Mouse (Mus musculus) NIH3T3 (cell line): Measurements from ENCODE around the gene Fcgrt.
"Not testable (repeated sequence)": the region's sequence is repeated elsewhere in the genome, so short reads cannot be mapped to it uniquely, and the experiment has no call there.

Experiments used
- DNase-seq: peaks from one replicate; pipeline ENCODE4 v3.0.0-alpha.2; 2012; ENCODE audit warnings: low read depth

Fcgrt gene

DNA sequence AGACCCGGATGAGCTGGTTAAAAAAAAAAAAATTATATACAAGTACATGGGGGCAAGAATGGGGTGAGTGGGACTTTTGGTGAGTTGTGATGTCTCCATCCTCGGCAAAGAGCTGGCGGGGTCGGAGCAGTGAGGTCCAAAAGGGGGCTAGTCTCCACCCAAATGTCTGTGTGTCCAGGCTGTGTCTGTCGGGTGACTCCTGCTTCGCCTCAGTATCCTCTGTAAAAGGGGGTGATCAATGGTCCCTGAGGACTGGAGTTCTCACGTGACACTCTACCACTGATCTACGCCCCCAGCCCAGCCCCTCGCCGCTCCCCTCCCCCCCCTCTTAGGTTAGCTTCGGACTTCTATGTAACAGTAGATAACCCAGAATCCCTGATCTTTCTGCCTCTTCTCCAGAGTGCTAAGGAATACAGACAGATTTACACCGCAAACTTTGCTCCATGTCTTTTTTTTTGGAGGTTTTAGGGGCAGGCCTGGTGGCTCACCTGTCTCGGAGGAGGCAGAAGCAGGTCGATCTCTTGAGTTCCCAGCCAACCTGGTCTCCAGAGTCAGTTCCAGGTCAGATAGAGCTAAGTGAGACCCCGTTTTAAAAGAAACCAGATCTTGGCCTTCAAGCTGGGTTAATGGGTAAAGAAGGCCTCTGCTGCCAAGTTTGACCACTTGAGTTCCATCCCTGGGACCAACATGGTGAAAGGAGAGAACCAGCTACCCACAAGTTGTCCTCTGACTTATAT, 26.3 kb upstream of the Fcgrt start:
- DNase-seq, result no peak

GRCm38 (mm10) chr7:45129318-45129717, 25.7 kb upstream of the Fcgrt start:
- peak; percentile 81 for DNase-seq

GRCm38 (mm10) chr7:45128624-45129246, 25.1 kb upstream of the Fcgrt start, which contains the start of gene Rpl13a:
TSS of gene Rpl13a (minus strand) at chr7:45128761.
- peak; percentile 99 for DNase-seq

DNA sequence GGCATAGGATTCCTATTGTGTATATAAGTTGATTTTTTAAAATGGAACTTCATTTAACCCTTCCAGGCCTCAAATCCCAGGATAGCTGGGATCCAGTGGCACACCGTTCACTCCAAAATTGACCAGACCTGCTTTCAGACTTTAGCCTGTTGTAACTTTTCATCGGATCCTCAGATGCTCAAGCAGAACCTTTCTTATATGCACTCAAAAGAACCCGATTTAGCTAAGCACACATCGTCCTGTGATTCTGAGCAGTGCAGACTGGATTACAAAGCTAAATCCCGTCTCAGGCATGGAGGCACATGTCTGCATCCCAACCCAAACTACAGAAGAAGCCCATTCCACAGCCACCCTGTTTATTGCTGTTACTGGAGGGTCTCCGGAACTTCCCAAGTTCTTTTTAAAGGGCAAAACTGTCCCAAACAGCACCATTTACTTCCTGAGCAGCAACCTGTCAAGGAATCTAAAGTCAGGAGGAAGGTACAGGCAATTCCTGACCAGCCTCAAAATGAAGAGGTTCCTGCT, 24.1 kb upstream of the Fcgrt start:
- DNase-seq, result peak; percentile 28

GRCm38 (mm10) chr7:45126844-45127699, 23.4 kb upstream of the Fcgrt start:
- peak; percentile 60 for DNase-seq

DNA sequence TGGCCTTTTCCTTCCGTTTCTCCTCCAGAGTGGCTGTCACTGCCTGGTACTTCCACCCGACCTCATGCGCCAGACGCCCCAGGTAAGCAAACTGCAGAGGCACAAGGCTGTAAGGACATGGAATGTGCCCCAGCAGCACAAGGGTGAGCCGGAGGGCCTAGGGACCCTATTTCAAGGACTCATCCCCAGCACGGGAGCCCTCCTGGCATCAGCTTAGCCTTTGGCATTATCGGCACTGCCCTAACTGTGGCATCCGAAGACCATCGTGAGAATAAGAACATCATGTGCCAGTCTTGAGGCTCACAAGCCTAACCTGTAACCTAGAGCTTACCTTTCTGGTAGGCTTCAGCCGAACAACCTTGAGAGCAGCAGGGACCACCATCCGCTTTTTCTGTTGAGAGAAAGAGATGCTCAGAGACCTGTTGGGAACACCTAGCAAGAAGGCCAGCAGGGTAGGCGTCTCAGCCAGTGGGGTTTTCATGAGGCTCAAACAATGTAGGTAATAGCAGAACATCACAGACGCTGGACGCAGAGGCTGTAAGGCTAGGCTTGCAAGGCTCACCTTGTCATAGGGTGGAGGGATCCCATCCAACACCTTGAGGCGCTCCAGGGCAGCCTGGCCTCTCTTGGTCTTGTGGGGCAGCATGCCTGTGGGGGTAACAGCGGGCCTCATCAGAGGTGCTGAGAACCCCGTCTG, 22.6 kb upstream of the Fcgrt start:
- peak; percentile 16 for DNase-seq

GRCm38 (mm10) chr7:45125649-45126048, 22.0 kb upstream of the Fcgrt start:
- DNase-seq, result not testable (repeated sequence)

- peak; percentile 74 for DNase-seq
These were observed 21.5 kb upstream of the Fcgrt start for GRCm38 (mm10) chr7:45125144-45125600.

- peak; percentile 100 for DNase-seq
These were observed 20.8 kb upstream of the Fcgrt start, which contains the start of gene Rps11 for GRCm38 (mm10) chr7:45124224-45125143. TSS of gene Rps11 (minus strand) at chr7:45124439.

DNA sequence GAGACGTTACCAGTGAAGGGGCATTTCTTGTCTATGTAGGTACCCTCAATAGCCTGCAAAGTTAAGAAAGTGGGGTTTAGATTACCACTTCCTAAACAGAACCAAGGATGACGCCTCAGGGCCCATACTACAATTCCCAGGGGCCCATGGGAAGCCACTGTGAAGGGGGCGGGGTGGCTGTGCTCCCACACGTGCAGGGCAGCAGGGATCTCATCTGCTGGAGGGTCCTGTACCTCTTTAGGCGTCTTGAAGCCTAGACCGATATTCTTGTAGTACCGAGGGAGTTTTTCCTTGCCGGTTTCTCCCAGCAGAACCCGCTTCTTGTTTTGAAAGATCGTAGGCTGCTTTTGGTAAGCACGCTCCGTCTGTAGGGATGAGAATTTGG, 19.5 kb upstream of the Fcgrt start:
- peak; percentile 73 for DNase-seq

DNA sequence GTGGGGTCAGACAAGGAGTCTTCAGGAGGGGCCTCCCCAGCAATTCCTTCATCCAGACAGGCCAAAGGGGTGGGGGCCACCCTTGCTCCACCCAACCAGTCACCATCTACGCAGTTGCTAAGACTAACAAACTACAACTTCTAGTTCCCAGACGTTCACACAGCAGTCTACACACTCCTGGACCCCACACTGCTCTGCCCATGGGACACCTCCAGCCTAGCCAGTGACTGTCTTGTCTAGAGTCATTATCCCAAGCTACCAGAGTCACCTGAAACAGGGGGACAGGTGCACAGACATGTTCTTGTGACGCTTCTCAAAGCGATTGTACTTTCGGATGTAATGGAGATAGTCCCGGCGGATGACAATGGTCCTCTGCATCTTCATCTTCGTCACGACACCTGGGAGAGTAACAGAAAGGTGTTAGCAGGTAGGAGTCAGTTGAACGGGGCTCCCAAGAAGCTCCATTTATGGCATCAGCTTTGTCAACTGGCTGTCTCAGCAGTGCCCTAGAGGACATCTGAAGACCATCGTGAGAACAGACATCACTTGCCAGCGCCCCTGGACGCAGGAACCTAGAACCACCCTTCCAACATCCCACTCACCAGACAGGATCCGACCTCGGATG, 19.0 kb upstream of the Fcgrt start:
- no peak for DNase-seq

DNA sequence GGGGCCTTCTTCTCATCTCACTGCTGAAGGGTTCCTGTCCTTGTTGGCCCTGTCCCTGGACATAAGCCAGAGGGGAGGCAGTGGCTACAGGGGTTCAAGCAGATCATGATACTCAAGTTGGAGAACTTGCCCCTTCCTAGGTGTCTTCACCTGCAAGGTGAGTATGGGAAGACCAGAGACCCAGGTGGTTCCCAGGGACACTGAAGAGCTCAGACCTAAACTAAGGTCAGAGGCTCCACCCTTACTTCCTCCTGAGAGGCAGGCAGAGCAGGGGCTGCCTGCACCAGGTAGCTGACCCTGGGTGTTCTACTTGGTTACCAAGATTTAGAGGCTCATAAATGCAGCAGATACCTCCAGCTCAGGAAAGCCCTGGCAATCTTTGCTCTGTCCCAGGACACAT, 18.3 kb upstream of the Fcgrt start:
- no peak for DNase-seq

DNA sequence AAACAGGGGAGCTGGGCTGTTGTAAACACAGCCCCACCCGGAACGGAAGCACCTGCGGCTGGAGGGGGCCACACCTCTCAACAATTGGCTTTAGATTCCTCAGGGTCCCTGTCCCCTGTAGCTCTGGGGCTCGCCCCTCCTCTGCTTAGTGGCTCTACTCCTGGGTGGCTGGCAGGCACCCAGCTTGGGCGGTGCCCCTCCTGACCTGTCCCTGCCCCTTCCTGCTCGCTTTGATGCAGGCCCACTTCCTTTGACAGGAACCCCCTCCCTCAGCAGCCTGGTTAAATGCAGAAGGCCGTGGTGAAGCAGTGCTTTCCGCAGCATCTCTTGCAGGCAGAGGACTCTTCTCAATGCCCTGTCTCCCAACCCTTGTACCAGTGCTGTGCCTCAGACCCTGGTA, 17.8 kb upstream of the Fcgrt start:
- no peak for DNase-seq

DNA sequence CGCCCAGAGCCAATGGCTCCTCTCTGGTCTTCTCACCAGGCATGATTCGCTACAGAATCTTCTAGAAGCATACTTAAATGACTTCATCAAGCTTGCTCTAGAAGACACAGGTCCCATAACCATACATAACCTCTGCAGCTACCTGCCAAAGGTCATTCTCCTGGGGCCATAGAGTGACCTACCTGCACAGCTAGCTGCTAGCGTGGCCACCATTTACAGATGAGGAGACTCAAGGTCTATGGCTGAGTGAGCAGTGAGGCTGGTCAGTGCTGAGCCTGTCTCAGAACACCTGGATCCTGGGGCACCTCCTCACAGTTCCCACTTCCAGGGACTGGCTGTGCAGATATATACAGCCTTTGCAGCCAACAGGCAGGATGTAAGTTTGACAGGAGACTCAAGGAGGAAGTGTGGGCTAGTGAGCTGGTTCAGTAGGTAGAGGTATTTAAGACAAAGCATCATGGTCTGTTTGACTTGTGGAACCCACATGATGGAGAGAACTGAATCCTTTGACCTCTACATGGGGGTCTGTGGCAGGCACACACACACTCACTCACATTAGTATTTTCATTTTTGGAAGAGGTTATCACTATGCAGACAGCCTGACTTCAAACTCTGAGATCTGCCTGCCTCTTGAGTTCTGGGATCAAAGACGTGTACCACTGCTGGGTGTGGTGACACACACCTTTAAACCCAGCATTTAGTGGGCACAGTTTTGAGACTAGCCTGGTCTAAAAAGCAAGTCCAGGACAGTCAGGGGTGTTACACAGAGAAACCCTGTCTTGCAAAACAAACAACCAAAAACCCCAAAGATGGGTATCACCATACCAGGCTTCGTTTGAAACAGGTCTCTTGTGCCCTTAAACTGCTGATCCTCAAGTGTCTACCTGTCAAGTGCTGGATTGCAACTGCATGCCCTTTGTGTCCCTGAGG, 16.4 kb upstream of the Fcgrt start:
- no peak for DNase-seq

- no peak for DNase-seq
These were observed 14.7 kb upstream of the Fcgrt start for GRCm38 (mm10) chr7:45118336-45118735.

DNA sequence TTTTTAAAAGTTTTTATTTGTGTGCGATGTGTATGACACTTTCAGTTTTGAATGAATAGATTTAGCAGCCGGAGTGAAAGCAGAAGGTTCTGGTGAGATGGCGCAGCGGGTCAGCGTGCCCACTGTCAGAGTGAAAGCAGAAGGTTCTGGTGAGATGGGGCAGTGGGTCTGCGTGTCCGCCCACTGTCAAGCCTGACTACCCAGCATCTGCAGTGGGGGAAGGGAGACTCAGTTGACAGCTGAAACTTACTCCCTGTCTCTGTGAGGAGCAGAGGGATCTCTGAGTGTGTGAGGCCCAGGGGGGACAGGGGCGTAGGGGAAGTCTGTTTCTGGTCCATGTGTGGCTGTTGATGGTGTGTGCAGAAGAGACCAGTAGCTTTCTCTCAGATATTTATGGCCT, 13.9 kb upstream of the Fcgrt start:
- DNase-seq, result no peak

GRCm38 (mm10) chr7:45113476-45113875, 9.8 kb upstream of the Fcgrt start:
- no peak for DNase-seq

DNA sequence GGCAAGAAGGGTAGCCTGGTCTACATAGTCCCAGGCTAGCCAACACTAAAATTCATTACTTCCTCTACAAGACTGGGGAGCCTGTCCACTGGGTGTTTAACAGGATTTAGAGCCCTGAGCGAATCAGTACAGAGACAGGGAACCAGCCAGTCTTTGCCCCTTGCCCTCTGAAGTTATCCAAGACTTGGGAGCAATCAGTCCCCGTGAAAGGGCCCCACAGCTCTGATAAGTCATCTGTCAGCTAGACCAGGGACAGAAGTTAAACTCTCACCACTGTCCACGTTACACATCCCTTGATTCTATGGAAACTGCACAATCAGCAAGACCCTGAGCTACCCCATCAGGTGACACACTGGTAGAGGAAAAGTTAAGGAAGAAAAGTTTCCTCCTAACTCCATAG, 8.9 kb upstream of the Fcgrt start:
- DNase-seq, result no peak

GRCm38 (mm10) chr7:45111940-45112339, 8.3 kb upstream of the Fcgrt start:
- DNase-seq, result no peak
